Mouse (Mus musculus): ENCODE results near the gene Pycr1.

GRCm38 (mm10) chr11:120642939-120643600 is 499 bp downstream of the Pycr1 start:
- no peak for TF ChIP-seq CTCF (IDR thresholded peaks at IDR 0.05; ENCODE audit: low read depth, low read length)
- TF ChIP-seq POLR2A (IDR thresholded peaks at IDR 0.05; ENCODE audit: extremely low read depth, insufficient read depth, low read length), result no peak
